Mouse (Mus musculus) lung, postnatal 0 days (tissue): ENCODE data around the gene Aipl1. TPM values are rescaled to one million over a fixed set of nuclear protein-coding genes. Genes with fewer than 3 reads are reported as not detected.
A peak's percentile ranks its signal among the peaks of the same experiment; 100 is the strongest.

Source experiments
- ATAC-seq: fragments of 200-750 bp; cut with Nextera tagmentation; 2 replicates; pipeline ENCODE4 v1.8.0; 2017; ENCODE audit warnings: moderate library complexity
- DNase-seq: peaks from one replicate; pipeline ENCODE4 v3.0.0-alpha.2; 2016; ENCODE audit warnings: low spot score
- H3K27ac ChIP-seq: fragments of 300-500 bp; sonication (generic); 2 replicates; pipeline ENCODE4 v1.5.1; 2014; ENCODE audit warnings: antibody characterized with exemption, mild to moderate bottlenecking, low read length, mixed read lengths
- H3K27me3 ChIP-seq: fragments of 300-500 bp; sonication (generic); replicated peaks from 2 replicates; pipeline ENCODE4 v1.6.1; 2014; ENCODE audit warnings: low read length, mixed read lengths; ENCODE audit not compliant: insufficient read depth
- H3K36me3 ChIP-seq: fragments of 300-500 bp; sonication (generic); 2 replicates; pipeline ENCODE4 v1.6.1; 2014; ENCODE audit warnings: low read length, mixed read lengths; ENCODE audit not compliant: insufficient read depth
- H3K4me1 ChIP-seq: fragments of 300-500 bp; sonication (generic); 2 replicates; pipeline ENCODE4 v1.6.1; 2014; ENCODE audit warnings: antibody characterized with exemption, low read depth, low read length, mixed read lengths; ENCODE audit not compliant: insufficient read depth
- H3K4me2 ChIP-seq: fragments of 300-500 bp; sonication (generic); replicated peaks from 2 replicates; pipeline ENCODE4 v1.6.1; 2014; ENCODE audit warnings: low read depth, mild to moderate bottlenecking, low read length, moderate library complexity, mixed read lengths
- H3K4me3 ChIP-seq: fragments of 300-500 bp; sonication (generic); 2 replicates; pipeline ENCODE4 v1.5.1; 2014; ENCODE audit warnings: low read depth, low read length
- H3K9ac ChIP-seq: fragments of 300-500 bp; sonication (generic); replicated peaks from 2 replicates; pipeline ENCODE4 v1.6.1; 2014; ENCODE audit warnings: low read depth, mild to moderate bottlenecking
- H3K9me3 ChIP-seq: fragments of 300-500 bp; sonication (generic); 2 replicates; pipeline ENCODE4 v1.6.1; 2016; ENCODE audit warnings: low read length, mixed read lengths
- CTCF ChIP-seq: IDR thresholded peaks from 2 replicates; pipeline ENCODE4 v1.5.1; 2016; ENCODE audit warnings: antibody characterized with exemption, mild to moderate bottlenecking
- EP300 ChIP-seq: IDR thresholded peaks from 2 replicates; pipeline ENCODE4 v1.6.1; 2016; ENCODE audit warnings: antibody characterized with exemption, mild to moderate bottlenecking, control low read depth
- WGBS: fragments of 180-500 bp; shearing (Covaris S2); extraction: QIAGEN DNeasy Blood & Tissue Kit; methylation state at CpG from one replicate; pipeline ENCODE4 v1.1.7; 2014; 5-methylcytosine and 5-hydroxymethylcytosine counted together
- polyA plus RNA-seq: library from polyadenylated mRNA; unstranded; fragments of >200 nt; fragmentation: Nextera tagmentation; extraction: Ambion mirVana; gene quantifications from 2 replicates; pipeline ENCODE4 v1.2.1, GENCODE M21; 2015

Aipl1 gene
- polyA plus RNA-seq, 1 experiment from 2014 or later = 0.30 TPM

GRCm38 (mm10) chr11:72031353-72031752 lies 6.0 kb downstream of the Aipl1 start:
- TF ChIP-seq EP300 (no peak), CTCF (no peak)
- H3K4me2 ChIP-seq = no peak overlapping the region
- H3K4me3 ChIP-seq = no peak overlapping the region
- H3K27me3 ChIP-seq = no peaks in the 10 kb centered on the region
- DNase-seq (no peak), ATAC-seq (no peak)
- no peaks in the 10 kb centered on the region for H3K36me3 ChIP-seq
- H3K27ac ChIP-seq = no peak overlapping the region
- H3K4me1 ChIP-seq = no peaks in the 10 kb centered on the region
- H3K9me3 ChIP-seq = no peaks in the 10 kb centered on the region
- no peak overlapping the region for H3K9ac ChIP-seq
- 79% methylated on average over 7 of the region's 7 CpGs for WGBS

- Histone ChIP-seq H3K36me3 (no peaks in the 10 kb centered on the region), H3K27me3 (no peaks in the 10 kb centered on the region), H3K4me1 (no peaks in the 10 kb centered on the region), H3K27ac (no peak overlapping the region), H3K4me3 (no peak overlapping the region), H3K9ac (no peak overlapping the region), H3K4me2 (peak overlapping the region; percentile 28; the same call in 1 of the 2 replicates), H3K9me3 (no peaks in the 10 kb centered on the region)
- TF ChIP-seq CTCF (peak; percentile 80), EP300 (no peak)
- peak; percentile 57 for ATAC-seq
- peak; percentile 53 for DNase-seq
- 19% methylated on average over 23 of the region's 23 CpGs for WGBS
These were observed 8.2 kb downstream of the Aipl1 start for GRCm38 (mm10) chr11:72029143-72029542.

GRCm38 (mm10) chr11:72027836-72028235 lies 9.5 kb downstream of the Aipl1 start:
- H3K4me2 ChIP-seq = no peak overlapping the region
- 70% methylated on average over 9 of the region's 9 CpGs for WGBS
- DNase-seq = no peak
- H3K9me3 ChIP-seq = no peaks in the 10 kb centered on the region
- H3K36me3 ChIP-seq = no peaks in the 10 kb centered on the region
- no peak overlapping the region for H3K9ac ChIP-seq
- H3K27me3 ChIP-seq = no peaks in the 10 kb centered on the region
- H3K4me1 ChIP-seq = no peaks in the 10 kb centered on the region
- TF ChIP-seq CTCF (no peak), EP300 (no peak)
- H3K27ac ChIP-seq = no peak overlapping the region
- ATAC-seq = no peak
- H3K4me3 ChIP-seq = no peak overlapping the region

- H3K4me3 ChIP-seq = no peak overlapping the region
- H3K36me3 ChIP-seq = no peaks in the 10 kb centered on the region
- no peak overlapping the region for H3K4me2 ChIP-seq
- no peaks in the 10 kb centered on the region for H3K9me3 ChIP-seq
- H3K4me1 ChIP-seq = no peaks in the 10 kb centered on the region
- 86% methylated on average over 9 of the region's 9 CpGs for WGBS
- no peak overlapping the region for H3K27ac ChIP-seq
- TF ChIP-seq EP300 = no peak
- no peak for TF ChIP-seq CTCF
- H3K27me3 ChIP-seq = no peaks in the 10 kb centered on the region
- DNase-seq = no peak
- no peak overlapping the region for H3K9ac ChIP-seq
- ATAC-seq = no peak
These were observed 10.8 kb downstream of the Aipl1 start for GRCm38 (mm10) chr11:72026516-72026915.

GRCm38 (mm10) chr11:72025843-72026242 lies 11.5 kb downstream of the Aipl1 start:
- Histone ChIP-seq H3K4me3 (no peak overlapping the region), H3K9me3 (no peaks in the 10 kb centered on the region), H3K27ac (no peak overlapping the region), H3K4me1 (no peaks in the 10 kb centered on the region), H3K27me3 (no peaks in the 10 kb centered on the region), H3K9ac (no peak overlapping the region), H3K36me3 (no peaks in the 10 kb centered on the region), H3K4me2 (no peak overlapping the region)
- WGBS = 28% methylated on average over 5 of the region's 5 CpGs
- peak; percentile 38 for DNase-seq
- no peak for ATAC-seq
- TF ChIP-seq CTCF = peak; percentile 67
- TF ChIP-seq EP300 = no peak

GRCm38 (mm10) chr11:72024193-72024781 lies 13.0 kb downstream of the Aipl1 start:
- ATAC-seq = peak; percentile 62

GRCm38 (mm10) chr11:72023581-72023980 lies 13.7 kb downstream of the Aipl1 start:
- Histone ChIP-seq H3K27me3 (no peaks in the 10 kb centered on the region), H3K36me3 (no peaks in the 10 kb centered on the region), H3K4me3 (no peak overlapping the region), H3K4me1 (no peaks in the 10 kb centered on the region), H3K4me2 (no peak overlapping the region), H3K9ac (no peak overlapping the region), H3K27ac (no peak overlapping the region), H3K9me3 (no peaks in the 10 kb centered on the region)
- ATAC-seq (no peak), DNase-seq (peak; percentile 25)
- 38% methylated on average over 10 of the region's 10 CpGs for WGBS
- TF ChIP-seq EP300 (no peak), CTCF (peak; percentile 64)

More at GRCm38 (mm10) chr11:72024193-72024781, 13.0 kb downstream of the Aipl1 start:
- Histone ChIP-seq H3K27ac (no peak overlapping the region), H3K9me3 (no peaks in the 10 kb centered on the region), H3K36me3 (no peaks in the 10 kb centered on the region), H3K4me1 (no peaks in the 10 kb centered on the region), H3K27me3 (no peaks in the 10 kb centered on the region), H3K4me3 (no peak overlapping the region), H3K9ac (no peak overlapping the region), H3K4me2 (no peak overlapping the region)
- peak; percentile 82 for DNase-seq
- no peak for TF ChIP-seq EP300
- TF ChIP-seq CTCF = peak; percentile 89
- WGBS = 16% methylated on average over 5 of the region's 5 CpGs
